Mouse (Mus musculus): ENCODE results near the gene Gm20715. TPM values are rescaled to one million over a fixed set of nuclear protein-coding genes. Genes with fewer than 3 reads are reported as not detected.
"Not testable (repeated sequence)": the region's sequence is repeated elsewhere in the genome, so short reads cannot be mapped to it uniquely, and the experiment has no call there.

The Gm20715 gene
- polyA plus RNA-seq (2012; rRNA removed): 0.09 and 0.33 TPM in 2 replicates

DNA sequence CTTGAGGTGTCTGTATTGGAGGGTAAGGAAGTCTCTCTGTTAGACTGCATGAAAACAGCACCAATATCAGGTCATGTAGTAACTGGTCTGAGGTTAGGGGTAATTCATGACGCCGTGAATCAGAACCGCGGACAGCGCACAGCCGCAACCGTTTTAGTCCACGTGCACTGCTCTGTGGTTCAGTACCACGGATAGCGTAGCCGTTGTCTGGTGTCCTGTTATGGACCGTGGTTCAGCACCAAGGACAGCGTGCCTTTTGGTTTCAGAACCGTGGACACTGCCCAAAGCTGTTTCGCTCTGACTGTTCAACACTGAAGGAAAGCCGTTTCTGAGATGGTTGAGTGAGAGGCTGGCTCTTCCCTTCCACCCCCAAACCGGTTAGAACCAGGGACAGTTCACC, at the start of gene Gm20715:
Gene Gm20715, plus strand, starts transcription at position 235 of the 400 bp plus-strand sequence.
- no peak for TF ChIP-seq POLR2A (IDR thresholded peaks at IDR 0.05; ENCODE audit: extremely low read depth, insufficient read depth, low read length)
- TF ChIP-seq CTCF (IDR thresholded peaks at IDR 0.05; ENCODE audit: extremely low read depth, insufficient read depth, low read length): no peak
- no peak within 1 kb of the TSS for H3K27ac ChIP-seq (ENCODE audit: insufficient read depth, low read length)
- H3K4me1 ChIP-seq (ENCODE audit: control insufficient read depth, insufficient read depth, low read length): no peaks in the 10 kb centered on the region
- no peak within 1 kb of the TSS for H3K4me3 ChIP-seq (ENCODE audit: insufficient read depth, low read length)

DNA sequence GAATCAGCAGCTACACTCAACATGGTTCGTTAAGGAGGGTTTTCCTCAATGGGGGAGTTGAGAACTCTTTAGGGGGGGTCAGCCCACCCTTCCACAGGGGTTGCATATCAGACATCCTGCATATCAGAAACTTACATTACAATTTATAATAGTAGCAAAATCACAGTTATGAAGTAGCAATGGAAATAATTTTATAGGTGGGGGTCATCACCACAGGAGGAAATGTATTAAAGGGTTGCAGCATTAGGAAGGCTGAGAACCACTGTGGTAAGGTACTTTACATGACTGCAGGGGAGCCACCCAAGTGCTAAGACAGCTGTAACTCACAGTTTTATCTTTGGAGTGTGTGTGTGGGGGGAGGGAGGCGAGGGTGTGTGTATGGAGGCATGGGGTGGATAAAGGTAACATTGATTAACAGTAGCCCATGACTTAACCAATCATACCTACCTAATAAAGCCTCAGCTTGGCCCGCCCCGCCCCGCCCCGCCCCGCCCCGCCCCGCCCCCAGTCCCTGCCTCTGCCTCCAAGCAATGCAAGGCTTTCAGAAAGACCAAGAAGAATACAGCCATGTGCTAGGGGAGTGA, 49.5 kb upstream of the Gm20715 start:
- TF ChIP-seq CTCF (IDR thresholded peaks at IDR 0.05; ENCODE audit: extremely low read depth, insufficient read depth, low read length) (no peak), POLR2A (IDR thresholded peaks at IDR 0.05; ENCODE audit: extremely low read depth, insufficient read depth, low read length) (no peak)
- Histone ChIP-seq H3K27ac (ENCODE audit: insufficient read depth, low read length) (no peak overlapping the region), H3K4me1 (ENCODE audit: control insufficient read depth, insufficient read depth, low read length) (no peaks in the 10 kb centered on the region; the same call in 1 of the 2 replicates), H3K4me3 (ENCODE audit: insufficient read depth, low read length) (no peak overlapping the region)

DNA sequence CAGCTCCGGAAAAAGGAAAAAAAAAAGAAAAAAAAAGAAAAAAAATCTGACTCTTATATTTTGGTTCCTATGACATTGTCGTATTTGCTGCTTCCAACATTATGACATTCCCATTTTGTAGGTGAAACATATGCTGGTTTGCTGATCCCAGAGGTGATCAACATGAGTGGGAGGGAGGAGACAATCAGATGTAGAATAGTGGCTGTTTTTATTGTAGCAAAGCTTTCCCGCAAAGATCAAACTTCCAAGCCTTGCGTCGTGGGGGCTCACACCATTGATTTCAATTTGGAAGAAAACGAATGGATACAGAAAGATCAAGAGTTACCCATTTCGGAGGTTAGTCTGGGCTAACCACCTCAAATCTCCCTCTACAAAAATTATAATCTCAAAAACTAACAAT, 48.3 kb upstream of the Gm20715 start:
- Histone ChIP-seq H3K4me3 (ENCODE audit: insufficient read depth, low read length) (peak overlapping the region; percentile 49), H3K4me1 (ENCODE audit: control insufficient read depth, insufficient read depth, low read length) (no peaks in the 10 kb centered on the region; the same call in 1 of the 2 replicates), H3K27ac (ENCODE audit: insufficient read depth, low read length) (no peak overlapping the region)
- no peak for TF ChIP-seq POLR2A (IDR thresholded peaks at IDR 0.05; ENCODE audit: extremely low read depth, insufficient read depth, low read length)
- no peak for TF ChIP-seq CTCF (IDR thresholded peaks at IDR 0.05; ENCODE audit: extremely low read depth, insufficient read depth, low read length)

DNA sequence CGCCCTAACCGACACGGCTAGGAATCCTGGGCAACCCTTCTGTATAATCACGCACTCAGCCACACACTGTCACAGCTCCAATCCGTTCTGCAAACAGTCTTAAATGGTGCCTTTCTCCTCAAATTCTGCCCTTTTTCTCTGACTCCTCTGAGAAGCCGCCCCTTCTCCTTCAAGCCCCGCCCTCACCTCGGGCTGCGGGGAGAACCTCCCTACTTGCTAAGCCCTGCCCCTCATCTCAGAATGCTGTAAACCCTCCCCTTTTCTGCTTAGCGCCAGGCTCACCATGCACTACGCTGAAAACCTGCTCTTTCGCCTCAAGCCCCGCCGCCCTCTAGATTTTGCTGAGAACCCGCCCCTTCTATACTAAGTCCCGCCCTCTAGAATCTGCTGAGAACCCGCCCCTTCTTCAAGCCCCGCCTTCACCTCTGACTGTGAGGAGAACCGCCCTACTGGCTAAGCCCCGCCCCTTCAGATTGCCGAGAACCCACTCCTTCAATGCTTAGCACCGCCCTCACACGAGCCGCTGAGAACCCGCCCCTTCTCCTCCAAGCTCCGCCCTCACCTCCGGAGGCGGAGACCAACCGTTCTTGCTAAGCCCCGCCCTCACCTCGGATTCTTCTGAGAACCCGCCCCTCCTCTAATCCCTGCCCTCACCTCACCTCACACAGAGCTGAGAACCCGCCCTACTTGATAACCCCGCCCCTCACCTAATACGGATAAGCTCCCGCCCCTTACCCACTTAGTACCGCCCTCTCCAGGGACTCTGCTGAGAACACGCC, 47.6 kb upstream of the Gm20715 start:
- H3K4me1 ChIP-seq (ENCODE audit: control insufficient read depth, insufficient read depth, low read length): no peaks in the 10 kb centered on the region; the same call in 1 of the 2 replicates
- H3K27ac ChIP-seq (ENCODE audit: insufficient read depth, low read length): no peak overlapping the region
- TF ChIP-seq CTCF (IDR thresholded peaks at IDR 0.05; ENCODE audit: extremely low read depth, insufficient read depth, low read length) (no peak), POLR2A (IDR thresholded peaks at IDR 0.05; ENCODE audit: extremely low read depth, insufficient read depth, low read length) (peak; percentile 52; the same call in 1 of the 2 replicates)
- peak overlapping the region; percentile 49 for H3K4me3 ChIP-seq (ENCODE audit: insufficient read depth, low read length)

DNA sequence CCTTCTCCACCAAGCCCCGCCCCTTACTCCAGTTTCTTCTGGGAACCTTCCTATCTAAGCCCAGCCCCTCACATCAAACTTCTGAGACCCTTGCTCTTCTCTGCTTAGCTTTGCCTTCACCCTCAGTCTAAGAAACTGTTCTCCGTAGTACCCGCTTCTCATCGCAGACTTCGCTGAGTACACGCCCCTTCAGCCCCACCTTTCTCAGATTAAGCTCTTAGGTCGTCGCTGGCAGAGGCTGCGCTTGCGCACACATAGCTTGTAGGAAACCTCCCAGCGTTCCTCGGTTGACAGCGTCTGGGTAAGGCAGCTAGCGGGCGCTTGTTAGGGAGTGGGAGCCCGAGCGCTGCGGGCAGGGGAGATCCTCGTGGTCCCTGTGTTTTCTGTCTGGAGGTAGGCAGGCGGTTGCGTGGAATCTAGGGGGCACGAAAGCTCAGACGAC, 47.0 kb upstream of the Gm20715 start, which contains the start of gene Zfp78:
Gene Zfp78, plus strand, starts transcription at position 234 of the 442 bp plus-strand sequence.
- peak; percentile 73; the same call in 1 of the 2 replicates for TF ChIP-seq POLR2A (IDR thresholded peaks at IDR 0.05; ENCODE audit: extremely low read depth, insufficient read depth, low read length)
- no peak for TF ChIP-seq CTCF (IDR thresholded peaks at IDR 0.05; ENCODE audit: extremely low read depth, insufficient read depth, low read length)
- Histone ChIP-seq H3K4me3 (ENCODE audit: insufficient read depth, low read length) (peak within 1 kb of the TSS; percentile 49), H3K27ac (ENCODE audit: insufficient read depth, low read length) (no peak within 1 kb of the TSS)

DNA sequence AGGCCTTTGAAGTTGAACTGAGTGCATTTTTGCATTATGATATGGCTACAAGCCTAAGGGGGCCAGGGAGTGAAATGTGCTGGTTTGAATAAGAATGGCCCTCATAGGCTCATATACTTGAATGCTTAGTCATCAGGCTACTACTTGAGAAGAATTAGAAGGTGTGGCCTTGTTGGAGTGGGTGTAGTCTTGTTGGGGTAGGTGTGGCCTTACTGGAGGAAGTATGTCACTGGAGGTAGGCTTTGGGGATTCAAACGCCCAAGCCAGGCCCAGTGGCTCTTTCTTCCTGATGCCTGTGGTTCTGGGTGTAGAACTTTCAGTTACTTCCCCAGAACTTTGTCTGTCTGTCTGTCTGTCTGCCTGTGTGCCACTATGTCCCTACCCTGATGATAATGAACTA, 45.3 kb upstream of the Gm20715 start:
- TF ChIP-seq CTCF (IDR thresholded peaks at IDR 0.05; ENCODE audit: extremely low read depth, insufficient read depth, low read length) (no peak), POLR2A (IDR thresholded peaks at IDR 0.05; ENCODE audit: extremely low read depth, insufficient read depth, low read length) (no peak)
- Histone ChIP-seq H3K4me3 (ENCODE audit: insufficient read depth, low read length) (no peak overlapping the region), H3K27ac (ENCODE audit: insufficient read depth, low read length) (no peak overlapping the region), H3K4me1 (ENCODE audit: control insufficient read depth, insufficient read depth, low read length) (no peaks in the 10 kb centered on the region; the same call in 1 of the 2 replicates)

More for the DNA sequence above, 47.0 kb upstream of the Gm20715 start, which contains the start of gene Zfp78:
- no peaks in the 10 kb centered on the region; the same call in 1 of the 2 replicates for H3K4me1 ChIP-seq (ENCODE audit: control insufficient read depth, insufficient read depth, low read length)

DNA sequence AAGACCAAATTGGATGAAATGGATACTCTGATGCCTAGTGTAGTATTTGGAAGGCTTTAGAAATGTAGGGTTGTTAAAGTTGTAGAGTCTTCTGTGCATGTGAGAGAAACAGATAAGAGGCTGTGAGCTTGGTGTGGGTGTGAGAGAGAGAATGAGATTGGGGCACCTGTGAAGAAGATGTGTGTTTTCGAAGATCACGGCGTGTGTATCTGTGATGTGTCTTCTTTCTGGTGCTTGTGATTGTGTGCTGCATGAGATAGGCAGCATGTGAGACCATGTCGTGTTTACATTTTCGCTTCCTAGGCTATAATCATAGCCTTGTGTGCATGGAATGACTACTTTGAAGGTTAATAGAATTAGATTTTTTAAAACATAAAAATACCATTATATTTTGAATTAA, 42.9 kb upstream of the Gm20715 start:
- no peaks in the 10 kb centered on the region; the same call in 1 of the 2 replicates for H3K4me1 ChIP-seq (ENCODE audit: control insufficient read depth, insufficient read depth, low read length)
- H3K4me3 ChIP-seq (ENCODE audit: insufficient read depth, low read length): no peak overlapping the region
- TF ChIP-seq POLR2A (IDR thresholded peaks at IDR 0.05; ENCODE audit: extremely low read depth, insufficient read depth, low read length): no peak
- no peak for TF ChIP-seq CTCF (IDR thresholded peaks at IDR 0.05; ENCODE audit: extremely low read depth, insufficient read depth, low read length)
- H3K27ac ChIP-seq (ENCODE audit: insufficient read depth, low read length): no peak overlapping the region

DNA sequence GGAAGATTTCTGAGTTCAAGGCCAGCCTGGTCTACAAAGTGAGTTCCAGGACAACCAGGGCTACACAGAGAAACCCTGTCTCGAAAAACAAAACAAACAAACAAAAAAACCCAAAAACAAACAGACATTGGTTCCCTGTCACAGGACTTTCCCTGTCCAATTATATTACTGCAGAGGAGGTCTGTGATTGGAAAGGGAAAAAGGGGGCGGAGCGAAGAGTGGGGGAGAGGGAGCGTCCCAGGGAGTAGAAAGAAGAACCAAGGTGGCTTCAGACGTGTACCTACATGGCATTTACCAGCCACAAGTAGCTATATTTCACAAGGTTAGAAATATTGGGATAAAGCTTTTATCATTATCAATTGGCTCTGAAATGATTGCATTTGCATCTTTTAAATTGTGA, 41.9 kb upstream of the Gm20715 start:
- H3K27ac ChIP-seq (ENCODE audit: insufficient read depth, low read length); H3K4me1 ChIP-seq (ENCODE audit: control insufficient read depth, insufficient read depth, low read length); H3K4me3 ChIP-seq (ENCODE audit: insufficient read depth, low read length): not testable (repeated sequence)

DNA sequence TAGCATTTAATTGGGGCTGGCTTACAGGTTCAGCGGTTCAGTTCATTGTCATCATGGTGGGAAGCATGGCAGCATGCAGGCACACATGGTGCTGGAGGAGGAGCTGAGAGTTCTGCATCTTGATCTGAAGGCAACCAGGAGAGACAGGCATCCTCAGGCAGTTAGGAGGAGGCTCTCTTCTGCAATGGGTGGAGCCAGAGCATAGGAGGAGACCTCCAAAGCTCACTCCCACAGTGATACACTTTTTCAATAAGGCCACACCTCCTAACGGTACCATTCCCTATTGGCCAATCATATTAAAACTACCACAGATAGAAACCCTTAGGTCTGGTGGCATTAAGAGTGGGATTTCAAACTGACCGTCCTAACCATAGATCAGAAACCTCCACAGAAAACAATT, 40.6 kb upstream of the Gm20715 start:
- Histone ChIP-seq H3K4me1 (ENCODE audit: control insufficient read depth, insufficient read depth, low read length) (no peaks in the 10 kb centered on the region), H3K4me3 (ENCODE audit: insufficient read depth, low read length) (no peak overlapping the region), H3K27ac (ENCODE audit: insufficient read depth, low read length) (no peak overlapping the region)
- TF ChIP-seq POLR2A (IDR thresholded peaks at IDR 0.05; ENCODE audit: extremely low read depth, insufficient read depth, low read length) (no peak), CTCF (IDR thresholded peaks at IDR 0.05; ENCODE audit: extremely low read depth, insufficient read depth, low read length) (no peak)

DNA sequence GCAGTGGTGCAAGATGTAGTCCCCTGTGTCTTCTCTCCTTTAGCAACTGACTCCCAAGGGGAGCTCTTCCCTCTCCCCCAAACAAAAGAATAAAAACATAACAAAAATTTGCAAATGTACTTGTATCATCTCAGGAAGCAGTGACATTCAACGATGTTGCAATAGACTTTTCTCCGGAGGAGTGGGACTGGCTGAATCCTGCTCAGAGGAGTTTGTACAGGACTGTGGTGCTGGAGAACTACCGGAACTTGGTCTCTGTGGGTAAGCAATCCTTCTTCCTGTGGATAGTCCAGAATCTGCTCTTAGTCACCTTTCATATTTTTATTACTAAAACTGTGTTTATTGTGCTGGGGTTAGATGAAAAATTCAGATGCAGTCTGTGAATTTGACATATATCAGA, 37.1 kb upstream of the Gm20715 start:
- no peak for TF ChIP-seq POLR2A (IDR thresholded peaks at IDR 0.05; ENCODE audit: extremely low read depth, insufficient read depth, low read length)
- no peak for TF ChIP-seq CTCF (IDR thresholded peaks at IDR 0.05; ENCODE audit: extremely low read depth, insufficient read depth, low read length)
- Histone ChIP-seq H3K27ac (ENCODE audit: insufficient read depth, low read length) (no peak overlapping the region), H3K4me3 (ENCODE audit: insufficient read depth, low read length) (no peak overlapping the region), H3K4me1 (ENCODE audit: control insufficient read depth, insufficient read depth, low read length) (no peaks in the 10 kb centered on the region)
